Mouse (Mus musculus) erythroblast, embryonic 14.5 days (primary cell): Measurements from ENCODE around the gene Cdh23.

Experiments used
- GATA1 ChIP-seq: IDR thresholded peaks from 2 replicates; pipeline ENCODE4 v1.6.1; 2012; ENCODE audit warnings: low read length, inconsistent platforms, mixed read lengths
- TAL1 ChIP-seq: IDR thresholded peaks from 3 replicates; pipeline ENCODE4 v1.6.1; 2012; ENCODE audit warnings: low read length, inconsistent platforms, mixed read lengths

DNA sequence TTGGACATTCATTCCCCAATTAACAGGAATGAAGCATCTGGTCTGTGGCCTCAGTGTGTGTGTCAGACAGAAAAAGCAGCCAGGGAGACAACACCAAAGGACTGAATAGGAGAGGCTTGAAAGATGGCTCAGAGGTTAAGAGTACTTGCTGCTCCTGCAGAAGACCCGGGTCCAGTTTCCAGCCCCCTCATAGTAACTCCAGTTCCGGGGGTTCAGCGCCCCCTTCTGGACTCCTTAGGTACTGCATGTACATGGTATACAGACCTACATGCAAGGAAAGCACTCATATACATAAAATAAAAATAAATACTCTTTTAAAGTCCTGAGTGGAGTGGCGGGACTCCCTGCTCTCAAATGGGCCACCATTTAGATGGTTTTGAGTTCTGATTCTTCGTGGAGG lies 83.4 kb downstream of the Cdh23 start:
- TF ChIP-seq GATA1 (no peak), TAL1 (no peak)
